Mouse (Mus musculus) lung, embryonic 16.5 days (tissue): Measurements from ENCODE around the gene Wdfy3. TPM values are rescaled to one million over a fixed set of nuclear protein-coding genes. Genes with fewer than 3 reads are reported as not detected.
A peak's percentile ranks its signal among the peaks of the same experiment; 100 is the strongest.

Experiments
- ATAC-seq: fragments of 200-750 bp; cut with Nextera tagmentation; 2 replicates; pipeline ENCODE4 v1.8.0; 2017; ENCODE audit warnings: low read depth, mild to moderate bottlenecking, moderate library complexity
- H3K27ac ChIP-seq: fragments of 300-500 bp; sonication (generic); 2 replicates; pipeline ENCODE4 v1.5.1; 2014; ENCODE audit warnings: mild to moderate bottlenecking, control low read depth, low read length
- H3K27me3 ChIP-seq: fragments of 300-500 bp; sonication (generic); 2 replicates; pipeline ENCODE4 v1.6.1; 2014; ENCODE audit warnings: low read depth, low read length, mixed read lengths; ENCODE audit not compliant: control insufficient read depth, insufficient read depth
- H3K36me3 ChIP-seq: fragments of 300-500 bp; sonication (generic); 2 replicates; pipeline ENCODE4 v1.6.1; 2014; ENCODE audit warnings: low read length; ENCODE audit not compliant: control insufficient read depth, insufficient read depth
- H3K4me1 ChIP-seq: fragments of 300-500 bp; sonication (generic); replicated peaks from 2 replicates; pipeline ENCODE4 v1.6.1; 2014; ENCODE audit warnings: low read length, mixed read lengths; ENCODE audit not compliant: control insufficient read depth, insufficient read depth
- H3K4me2 ChIP-seq: fragments of 300-500 bp; sonication (generic); 2 replicates; pipeline ENCODE4 v1.6.1; 2014; ENCODE audit warnings: low read depth, low read length, control low read depth
- H3K4me3 ChIP-seq: fragments of 300-500 bp; sonication (generic); 2 replicates; pipeline ENCODE4 v1.5.1; 2014; ENCODE audit warnings: mild to moderate bottlenecking, low read length, control low read depth
- H3K9ac ChIP-seq: fragments of 300-500 bp; sonication (generic); 2 replicates; pipeline ENCODE4 v1.6.1; 2014; ENCODE audit warnings: low read length, control low read depth
- H3K9me3 ChIP-seq: fragments of 300-500 bp; sonication (generic); 2 replicates; pipeline ENCODE4 v1.6.1; 2016; ENCODE audit warnings: low read length; ENCODE audit not compliant: control insufficient read depth
- WGBS: fragments of 180-500 bp; shearing (Covaris S2); extraction: QIAGEN DNeasy Blood & Tissue Kit; methylation state at CpG from one replicate; pipeline ENCODE4 v1.1.7; 2014; 5-methylcytosine and 5-hydroxymethylcytosine counted together
- polyA plus RNA-seq: library from polyadenylated mRNA; unstranded; fragments of >200 nt; fragmentation: Nextera tagmentation; extraction: Ambion mirVana; gene quantifications from 2 replicates; pipeline ENCODE4 v1.2.1, GENCODE M21; 2015

Gene Wdfy3
- polyA plus RNA-seq, 1 experiment from 2014 or later, result 12.6 TPM

- H3K4me2 ChIP-seq, result no peak overlapping the region
- ATAC-seq, result no peak; the same call in 1 of the 2 replicates
- WGBS, result 48% methylated on average over 2 of the region's 2 CpGs
- H3K36me3 ChIP-seq, result peaks cover 43% of the 10 kb centered on the region
- H3K9me3 ChIP-seq, result no peaks in the 10 kb centered on the region
- no peak overlapping the region for H3K27ac ChIP-seq
- no peaks in the 10 kb centered on the region for H3K27me3 ChIP-seq
- no peak overlapping the region for H3K9ac ChIP-seq
- no peak overlapping the region for H3K4me3 ChIP-seq
- no peaks in the 10 kb centered on the region for H3K4me1 ChIP-seq
Measured at GRCm38 (mm10) chr5:101866722-101867121, 203.0 kb downstream of the Wdfy3 start.

- Histone ChIP-seq H3K9ac (no peak overlapping the region), H3K4me1 (no peaks in the 10 kb centered on the region), H3K9me3 (no peaks in the 10 kb centered on the region), H3K4me3 (no peak overlapping the region), H3K27me3 (no peaks in the 10 kb centered on the region), H3K36me3 (peaks cover 44% of the 10 kb centered on the region), H3K4me2 (no peak overlapping the region), H3K27ac (no peak overlapping the region)
- ATAC-seq, result no peak
- WGBS, result 81% methylated on average over 6 of the region's 6 CpGs
Measured at GRCm38 (mm10) chr5:101863946-101864345, 205.8 kb downstream of the Wdfy3 start.

- no peak overlapping the region for H3K9ac ChIP-seq
- no peaks in the 10 kb centered on the region for H3K4me1 ChIP-seq
- H3K27me3 ChIP-seq, result no peaks in the 10 kb centered on the region
- WGBS, result 89% methylated on average over 8 of the region's 8 CpGs
- no peak for ATAC-seq
- H3K36me3 ChIP-seq, result peaks cover 44% of the 10 kb centered on the region
- no peak overlapping the region for H3K4me3 ChIP-seq
- H3K4me2 ChIP-seq, result no peak overlapping the region
- H3K9me3 ChIP-seq, result no peaks in the 10 kb centered on the region
- H3K27ac ChIP-seq, result no peak overlapping the region
Measured at GRCm38 (mm10) chr5:101862651-101863050, 207.1 kb downstream of the Wdfy3 start.

- Histone ChIP-seq H3K9me3 (no peaks in the 10 kb centered on the region), H3K4me1 (no peaks in the 10 kb centered on the region), H3K36me3 (peaks cover 50% of the 10 kb centered on the region), H3K27ac (no peak overlapping the region), H3K27me3 (no peaks in the 10 kb centered on the region), H3K9ac (no peak overlapping the region), H3K4me2 (no peak overlapping the region), H3K4me3 (no peak overlapping the region)
- 87% methylated on average over 18 of the region's 18 CpGs for WGBS
- no peak for ATAC-seq
Measured at GRCm38 (mm10) chr5:101861786-101862571, 207.7 kb downstream of the Wdfy3 start.

DNA sequence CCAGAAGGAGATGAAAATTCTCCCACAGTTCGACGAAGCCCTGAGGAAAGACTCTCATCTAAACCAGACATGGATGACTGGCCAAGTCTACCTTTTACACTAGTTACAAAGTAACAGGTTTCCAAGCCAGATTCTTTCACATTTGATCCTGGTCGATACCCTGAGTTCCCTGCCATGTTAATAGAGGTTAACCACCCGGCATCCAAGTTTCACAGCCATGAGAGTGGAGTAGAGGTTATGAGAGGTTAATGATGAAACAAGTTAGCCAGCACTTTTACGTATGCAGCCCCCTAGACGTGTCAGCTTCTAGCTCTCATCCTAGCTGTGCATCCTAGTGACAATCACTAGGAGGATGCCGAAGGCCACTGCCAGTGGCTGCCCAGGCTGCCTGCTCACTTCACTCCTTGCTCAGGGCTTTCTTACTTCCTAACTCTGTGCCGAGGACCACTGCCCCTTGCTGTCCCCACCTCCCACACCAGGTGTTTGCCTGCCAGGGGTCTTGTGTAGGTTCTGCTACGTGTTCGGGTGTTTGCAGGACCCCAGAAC, 210.8 kb downstream of the Wdfy3 start:
- ATAC-seq, result no peak
- Histone ChIP-seq H3K27me3 (no peaks in the 10 kb centered on the region), H3K4me1 (no peaks in the 10 kb centered on the region), H3K4me2 (no peak overlapping the region), H3K27ac (no peak overlapping the region), H3K9ac (no peak overlapping the region), H3K4me3 (no peak overlapping the region), H3K9me3 (no peaks in the 10 kb centered on the region), H3K36me3 (peaks cover 62% of the 10 kb centered on the region)
- 91% methylated on average over 10 of the region's 10 CpGs for WGBS

DNA sequence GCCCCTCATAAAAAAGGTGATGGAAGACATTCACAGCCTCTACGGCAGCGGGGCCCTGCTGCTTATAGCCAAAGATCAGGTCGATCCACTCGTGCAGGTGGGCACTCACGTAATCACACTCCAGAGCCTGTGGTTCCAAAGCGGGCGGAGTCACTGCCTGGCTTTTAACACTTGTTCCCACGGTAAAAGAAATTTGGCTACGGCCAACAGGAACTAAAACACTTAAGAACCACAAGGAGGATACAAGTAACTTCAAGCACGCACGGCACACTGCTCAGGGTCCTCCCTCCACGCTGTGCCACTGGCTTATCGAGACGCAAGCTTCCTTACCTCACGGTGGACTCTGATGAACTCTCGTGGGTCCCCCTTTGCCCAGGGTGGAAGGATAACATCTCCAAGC, 214.2 kb downstream of the Wdfy3 start:
- H3K27me3 ChIP-seq, result no peaks in the 10 kb centered on the region
- H3K36me3 ChIP-seq, result peaks cover 67% of the 10 kb centered on the region
- no peak overlapping the region for H3K4me3 ChIP-seq
- peak; percentile 72 for ATAC-seq
- no peak overlapping the region for H3K27ac ChIP-seq
- no peak overlapping the region for H3K9ac ChIP-seq
- no peak overlapping the region for H3K4me2 ChIP-seq
- H3K9me3 ChIP-seq, result no peaks in the 10 kb centered on the region
- 82% methylated on average over 16 of the region's 16 CpGs for WGBS
- no peaks in the 10 kb centered on the region for H3K4me1 ChIP-seq

DNA sequence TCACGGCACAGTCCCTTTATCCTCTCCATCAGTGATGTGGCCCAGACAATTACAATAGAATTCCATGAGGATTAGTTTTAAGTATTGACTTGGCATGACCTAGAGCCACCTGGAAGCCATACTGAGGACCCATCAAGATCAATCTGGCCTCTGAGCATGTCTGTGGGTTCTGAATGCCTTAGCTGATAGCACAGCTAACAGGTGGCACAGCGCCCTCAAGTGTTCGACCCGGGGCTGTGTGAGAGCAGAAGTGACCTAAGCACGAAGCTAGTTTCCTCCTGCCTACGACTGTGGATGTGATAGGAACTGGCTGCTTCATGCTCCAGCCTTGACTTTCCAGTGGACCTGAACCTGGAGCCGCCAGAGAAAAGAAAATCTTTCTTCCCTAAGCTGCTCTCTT, 215.1 kb downstream of the Wdfy3 start:
- Histone ChIP-seq H3K27me3 (no peaks in the 10 kb centered on the region), H3K4me3 (no peak overlapping the region), H3K27ac (no peak overlapping the region), H3K9ac (no peak overlapping the region), H3K4me1 (no peaks in the 10 kb centered on the region), H3K4me2 (no peak overlapping the region), H3K36me3 (peaks cover 67% of the 10 kb centered on the region), H3K9me3 (no peaks in the 10 kb centered on the region)
- ATAC-seq, result no peak
- 79% methylated on average over 7 of the region's 7 CpGs for WGBS

DNA sequence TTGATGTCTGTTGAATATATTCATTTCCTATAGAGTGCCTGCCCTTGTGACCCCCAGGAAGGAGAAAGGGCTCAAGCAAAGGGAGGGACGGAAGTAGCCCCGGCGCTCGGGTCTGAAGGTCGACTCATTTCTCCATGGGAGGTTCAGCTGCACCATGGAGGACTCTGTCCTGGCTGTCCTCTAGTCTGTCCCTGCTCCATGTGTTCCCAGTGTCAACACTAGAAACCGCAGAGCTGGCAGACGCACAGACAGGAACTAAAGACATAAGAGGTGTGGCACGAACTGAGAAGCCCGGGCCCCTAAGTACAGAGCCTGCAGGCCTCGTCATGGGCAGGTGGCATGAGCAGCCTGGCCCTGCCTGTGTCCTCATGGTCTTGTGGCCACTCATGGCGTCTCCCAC, 215.6 kb downstream of the Wdfy3 start:
- H3K4me2 ChIP-seq, result no peak overlapping the region
- 89% methylated on average over 11 of the region's 11 CpGs for WGBS
- ATAC-seq, result no peak
- no peaks in the 10 kb centered on the region for H3K9me3 ChIP-seq
- no peaks in the 10 kb centered on the region for H3K27me3 ChIP-seq
- no peak overlapping the region for H3K27ac ChIP-seq
- no peaks in the 10 kb centered on the region for H3K4me1 ChIP-seq
- no peak overlapping the region for H3K4me3 ChIP-seq
- H3K9ac ChIP-seq, result no peak overlapping the region
- peaks cover 66% of the 10 kb centered on the region for H3K36me3 ChIP-seq

- no peak overlapping the region for H3K27ac ChIP-seq
- no peaks in the 10 kb centered on the region for H3K9me3 ChIP-seq
- no peaks in the 10 kb centered on the region for H3K27me3 ChIP-seq
- no peak overlapping the region for H3K4me3 ChIP-seq
- no peaks in the 10 kb centered on the region for H3K4me1 ChIP-seq
- no peak for ATAC-seq
- WGBS, result 96% methylated on average over 21 of the region's 21 CpGs
- H3K4me2 ChIP-seq, result no peak overlapping the region
- H3K36me3 ChIP-seq, result peaks cover 70% of the 10 kb centered on the region
- H3K9ac ChIP-seq, result no peak overlapping the region
Measured at GRCm38 (mm10) chr5:101852116-101852680, 217.5 kb downstream of the Wdfy3 start.
